Mouse (Mus musculus) hindbrain, embryonic 15.5 days (tissue): ENCODE measurements around the gene Abca14. TPM values are rescaled to one million over a fixed set of nuclear protein-coding genes. Genes with fewer than 3 reads are reported as not detected.

Source experiments
- ATAC-seq: fragments of 200-750 bp; cut with Nextera tagmentation; 2 replicates; pipeline ENCODE4 v1.8.0; 2017; ENCODE audit warnings: low read depth, moderate number of reproducible peaks, moderate TSS enrichment; ENCODE audit not compliant: low FRiP score
- H3K27ac ChIP-seq: fragments of 300-500 bp; sonication (generic); replicated peaks from 2 replicates; pipeline ENCODE4 v1.5.1; 2015; ENCODE audit warnings: mild to moderate bottlenecking, inconsistent platforms
- H3K27me3 ChIP-seq: fragments of 300-500 bp; sonication (generic); 2 replicates; pipeline ENCODE4 v1.6.1; 2015; ENCODE audit warnings: control low read depth, inconsistent platforms
- H3K36me3 ChIP-seq: fragments of 300-500 bp; sonication (generic); 2 replicates; pipeline ENCODE4 v1.6.1; 2015; ENCODE audit warnings: control low read depth, inconsistent platforms
- H3K4me1 ChIP-seq: fragments of 300-500 bp; sonication (generic); replicated peaks from 2 replicates; pipeline ENCODE4 v1.6.1; 2015; ENCODE audit warnings: control low read depth, inconsistent platforms
- H3K4me2 ChIP-seq: fragments of 300-500 bp; sonication (generic); 2 replicates; pipeline ENCODE4 v1.6.1; 2015; ENCODE audit warnings: moderate library complexity, mild to moderate bottlenecking, inconsistent platforms
- H3K4me3 ChIP-seq: fragments of 300-500 bp; sonication (generic); 2 replicates; pipeline ENCODE4 v1.5.1; 2015; ENCODE audit warnings: mild to moderate bottlenecking, inconsistent platforms
- H3K9ac ChIP-seq: fragments of 300-500 bp; sonication (generic); 2 replicates; pipeline ENCODE4 v1.6.1; 2015; ENCODE audit warnings: inconsistent platforms
- H3K9me3 ChIP-seq: fragments of 300-500 bp; sonication (generic); 2 replicates; pipeline ENCODE4 v1.6.1; 2016; ENCODE audit warnings: control low read depth, inconsistent platforms
- WGBS: fragments of 180-500 bp; shearing (Covaris S2); methylation state at CpG from one replicate; pipeline ENCODE4 v1.1.7; 2015; 5-methylcytosine and 5-hydroxymethylcytosine counted together
- polyA plus RNA-seq: library from polyadenylated mRNA; unstranded; fragments of >200 nt; fragmentation: Nextera tagmentation; extraction: Ambion mirVana; gene quantifications from 2 replicates; pipeline ENCODE4 v1.2.1, GENCODE M21; 2015

Abca14 gene
- polyA plus RNA-seq = not detected in 2 replicates

DNA sequence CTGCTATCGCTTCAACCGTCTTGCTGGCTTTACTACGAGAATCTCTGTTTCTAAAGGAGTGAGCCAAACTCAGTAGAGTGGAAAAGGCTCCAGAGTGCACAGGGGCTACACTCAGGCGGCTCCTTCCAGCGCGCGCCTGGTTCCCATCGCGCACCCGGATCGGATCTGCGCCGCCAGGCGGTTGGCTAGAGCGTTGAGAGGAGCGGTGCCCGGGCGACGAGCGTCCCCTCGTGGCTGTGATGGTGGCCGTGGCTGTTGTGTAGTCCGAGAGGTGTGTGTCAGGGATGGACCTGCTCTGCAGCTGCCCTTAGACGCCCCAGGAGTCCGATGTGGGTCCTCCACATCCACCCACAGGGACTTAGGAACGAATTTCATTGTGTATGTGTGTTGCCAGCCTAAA lies at the start of gene Abca14:
Gene Abca14 (plus strand): TSS at position 173 of the 400 bp plus-strand sequence.
- Histone ChIP-seq H3K9ac (no peak within 1 kb of the TSS), H3K27me3 (peaks cover 22% of the 10 kb centered on the region), H3K4me3 (no peak within 1 kb of the TSS), H3K4me2 (peak within 1 kb of the TSS; percentile 37), H3K36me3 (no peaks in the 10 kb centered on the region), H3K4me1 (peaks cover 11% of the 10 kb centered on the region), H3K9me3 (no peaks in the 10 kb centered on the region), H3K27ac (no peak within 1 kb of the TSS)
- peak; percentile 82 for ATAC-seq
- WGBS = 4% methylated on average over 26 of the region's 26 CpGs

DNA sequence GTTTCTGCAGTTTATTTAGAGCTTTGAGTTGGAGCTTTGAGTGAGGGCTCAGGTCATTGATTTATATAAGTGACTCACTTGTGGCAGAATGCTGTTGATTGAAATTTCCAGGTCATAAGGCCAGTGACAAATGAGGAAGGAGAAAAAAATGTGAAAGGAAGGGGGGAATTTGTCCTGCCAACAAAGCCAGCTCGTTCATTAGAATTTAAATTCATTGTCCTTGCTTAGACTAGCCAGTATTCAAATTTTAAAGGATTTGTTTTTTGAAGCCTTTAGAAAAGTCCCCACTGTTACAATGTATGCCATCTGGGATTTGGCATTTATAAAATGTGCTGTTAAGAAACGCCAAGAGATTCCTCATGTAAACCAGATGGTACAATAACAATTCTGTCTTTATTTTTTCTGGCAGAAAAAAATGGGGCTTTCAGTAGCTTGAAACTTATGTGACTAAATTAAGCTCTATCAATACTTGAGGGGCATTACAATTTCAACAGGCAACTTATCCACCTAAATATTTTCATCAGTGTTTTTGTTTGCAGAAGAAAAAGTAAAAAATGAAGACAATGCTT lies 46.8 kb upstream of the Abca14 start:
- no peak for ATAC-seq
- 12% methylated on average over 2 of the region's 2 CpGs for WGBS
- H3K4me1 ChIP-seq = 0 out of 2 replicates have a peak, but pooled peaks cover 5% of the 10 kb centered on the region
- no peak overlapping the region for H3K4me2 ChIP-seq
- H3K9me3 ChIP-seq = no peaks in the 10 kb centered on the region
- no peak overlapping the region for H3K4me3 ChIP-seq
- no peaks in the 10 kb centered on the region for H3K36me3 ChIP-seq
- no peaks in the 10 kb centered on the region for H3K27me3 ChIP-seq
- H3K27ac ChIP-seq = no peak overlapping the region
- H3K9ac ChIP-seq = no peak overlapping the region

DNA sequence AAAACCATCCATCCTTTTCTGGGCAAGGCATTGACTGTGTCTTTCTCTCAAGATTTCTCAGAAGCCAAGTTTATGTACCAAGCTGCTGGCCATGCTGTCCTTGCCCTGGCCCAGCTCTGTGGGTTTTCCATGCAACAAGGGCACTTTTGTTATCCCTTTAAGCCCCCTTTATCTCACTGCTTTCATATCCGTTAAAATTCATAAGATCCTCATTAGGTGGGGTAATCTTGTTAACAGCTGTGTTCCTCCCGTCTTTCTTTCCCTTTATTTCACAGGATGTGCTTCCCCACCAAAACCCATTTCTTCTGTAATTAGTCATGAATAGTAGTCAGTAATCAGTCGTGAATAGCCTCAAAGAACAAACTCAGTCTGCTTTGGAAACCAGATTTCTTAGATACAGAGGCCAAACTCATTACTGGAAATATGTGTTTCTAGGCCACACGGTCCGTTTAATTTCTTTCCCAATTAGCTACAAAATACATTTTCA lies 46.1 kb upstream of the Abca14 start:
- Histone ChIP-seq H3K27me3 (no peaks in the 10 kb centered on the region), H3K27ac (no peak overlapping the region), H3K4me1 (0 out of 2 replicates have a peak, but pooled peaks cover 5% of the 10 kb centered on the region), H3K4me2 (no peak overlapping the region), H3K9me3 (no peaks in the 10 kb centered on the region), H3K4me3 (no peak overlapping the region), H3K36me3 (no peaks in the 10 kb centered on the region), H3K9ac (no peak overlapping the region)
- WGBS = 29% methylated on average over 5 of the region's 5 CpGs
- ATAC-seq = no peak

DNA sequence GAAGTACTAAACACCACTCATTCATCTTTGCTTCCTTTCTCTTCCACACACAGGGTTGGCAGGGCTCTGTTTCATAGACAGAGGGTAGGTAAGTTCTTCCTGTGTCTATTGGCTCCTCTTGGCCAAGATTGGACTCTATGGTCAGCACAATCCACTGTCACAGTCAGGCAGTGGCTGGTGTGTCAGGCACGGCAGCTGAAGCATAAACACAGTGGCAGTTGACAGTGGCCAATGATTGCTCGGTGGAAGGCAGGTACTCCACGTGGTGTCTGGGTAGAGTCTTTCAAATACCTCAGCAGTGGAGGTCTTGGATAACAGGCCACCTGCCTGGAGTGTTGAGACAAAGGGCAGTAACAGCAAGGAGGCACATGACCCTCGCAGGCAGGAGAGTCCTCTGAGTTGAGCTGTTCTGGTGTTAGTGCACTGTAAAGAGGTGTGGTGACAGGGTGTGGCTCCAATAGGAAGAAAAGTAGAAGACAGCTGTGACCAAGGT lies 45.6 kb upstream of the Abca14 start:
- ATAC-seq = peak; percentile 48; the same call in 1 of the 2 replicates
- 31% methylated on average over 4 of the region's 4 CpGs for WGBS
- no peak overlapping the region for H3K4me2 ChIP-seq
- no peak overlapping the region for H3K9ac ChIP-seq
- no peak overlapping the region for H3K27ac ChIP-seq
- no peak overlapping the region for H3K4me3 ChIP-seq
- H3K36me3 ChIP-seq = no peaks in the 10 kb centered on the region
- no peaks in the 10 kb centered on the region for H3K9me3 ChIP-seq
- H3K27me3 ChIP-seq = no peaks in the 10 kb centered on the region
- 0 out of 2 replicates have a peak, but pooled peaks cover 5% of the 10 kb centered on the region for H3K4me1 ChIP-seq

DNA sequence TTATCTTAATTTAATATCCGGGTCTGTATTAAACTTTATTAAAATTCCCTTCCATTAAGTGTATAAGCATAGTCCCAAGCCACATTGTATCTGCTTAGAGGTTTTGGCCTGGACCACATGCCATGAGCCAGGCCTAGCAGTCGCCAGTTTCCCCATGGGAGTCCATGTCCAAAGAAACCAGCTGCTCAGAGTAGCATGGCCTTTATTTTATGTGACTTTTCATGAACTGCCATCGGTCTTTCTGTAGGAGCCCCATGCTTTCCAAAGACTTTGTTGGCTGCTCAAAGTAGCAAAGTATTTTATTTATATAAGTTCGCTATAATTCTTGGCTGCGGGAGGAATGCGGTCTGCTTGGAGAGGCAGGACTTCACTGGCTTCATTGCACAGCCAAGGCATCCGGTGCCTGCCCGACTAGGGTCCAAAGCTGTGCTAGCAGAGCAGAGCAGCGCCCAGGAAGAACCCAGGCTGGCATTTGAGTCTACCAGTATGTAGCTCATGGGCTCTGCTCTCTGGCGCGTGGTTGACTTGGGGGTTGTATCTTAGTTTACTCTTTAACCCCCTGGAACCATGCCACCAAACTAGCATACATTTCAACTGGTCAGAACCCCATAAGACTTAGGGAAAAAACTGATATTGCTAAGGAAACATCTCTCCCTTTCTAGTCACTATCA lies 40.0 kb upstream of the Abca14 start:
- Histone ChIP-seq H3K4me1 (no peaks in the 10 kb centered on the region), H3K27me3 (no peaks in the 10 kb centered on the region), H3K4me2 (no peak overlapping the region), H3K9me3 (no peaks in the 10 kb centered on the region), H3K4me3 (no peak overlapping the region), H3K27ac (no peak overlapping the region), H3K9ac (no peak overlapping the region), H3K36me3 (no peaks in the 10 kb centered on the region)
- 89% methylated on average over 11 of the region's 11 CpGs for WGBS
- ATAC-seq = no peak

DNA sequence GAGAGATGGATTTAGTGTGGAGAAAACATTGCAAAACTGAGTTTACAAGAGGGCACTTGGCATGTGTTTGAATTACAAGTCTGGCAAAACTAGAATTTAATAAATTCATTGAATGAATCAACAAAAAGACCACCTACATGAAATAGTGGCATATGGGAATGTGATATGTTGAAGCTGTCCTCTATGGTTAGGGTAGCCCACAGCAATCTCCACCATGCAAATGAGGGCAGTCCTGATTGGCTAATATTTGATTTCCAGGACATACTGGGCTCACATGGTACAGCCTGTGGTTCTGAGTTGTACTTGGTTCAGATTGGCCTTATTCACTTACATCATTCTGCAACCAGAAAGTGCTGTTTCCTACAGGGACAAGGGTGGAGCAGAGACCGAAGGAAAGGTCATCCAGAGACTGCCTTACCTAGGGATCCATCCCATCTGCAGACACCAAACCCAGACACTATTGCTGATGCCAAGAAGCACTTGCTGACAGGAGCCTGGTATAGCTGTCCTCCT lies 31.5 kb upstream of the Abca14 start:
- no peak for ATAC-seq
- Histone ChIP-seq H3K4me3 (no peak overlapping the region), H3K27ac (no peak overlapping the region), H3K9ac (no peak overlapping the region), H3K36me3 (no peaks in the 10 kb centered on the region), H3K4me2 (no peak overlapping the region), H3K4me1 (no peaks in the 10 kb centered on the region), H3K27me3 (no peaks in the 10 kb centered on the region), H3K9me3 (no peaks in the 10 kb centered on the region)
- 97% methylated on average over 1 of the region's 1 CpGs for WGBS

DNA sequence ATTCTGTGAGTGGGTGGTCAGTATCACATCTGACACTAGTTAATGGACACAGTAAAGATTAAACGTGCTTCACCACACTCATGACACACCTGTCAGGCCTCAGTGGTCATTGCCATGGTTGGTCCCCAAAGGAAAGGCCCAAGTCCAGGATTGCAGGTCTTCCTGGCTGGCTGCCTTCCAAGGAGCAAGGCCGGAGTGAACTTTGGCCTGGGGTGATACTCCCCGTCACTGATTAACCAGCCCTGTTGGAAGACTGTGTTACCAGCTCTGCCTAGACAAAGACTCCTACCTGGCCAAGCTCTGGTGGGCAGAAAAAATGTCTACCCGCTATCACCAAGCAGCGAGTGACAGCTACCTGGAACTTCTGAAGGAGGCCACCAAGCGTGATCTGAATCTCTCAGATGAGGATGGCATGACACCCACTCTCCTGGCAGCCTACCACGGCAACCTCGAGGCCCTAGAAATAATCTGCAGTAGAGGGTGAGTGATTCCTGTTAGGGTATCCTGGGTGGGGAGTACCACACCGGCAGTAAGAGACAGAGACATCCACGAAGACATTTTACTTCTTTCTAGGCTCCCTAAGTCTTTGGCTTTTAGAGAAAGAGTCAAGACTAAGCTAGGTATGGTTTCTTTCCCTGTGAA lies 30.0 kb upstream of the Abca14 start, which contains the start of gene Anks4b:
Gene Anks4b (plus strand): TSS at position 256 of the 642 bp plus-strand sequence.
- Histone ChIP-seq H3K4me1 (no peaks in the 10 kb centered on the region), H3K27me3 (no peaks in the 10 kb centered on the region), H3K36me3 (no peaks in the 10 kb centered on the region), H3K27ac (no peak within 1 kb of the TSS), H3K4me3 (no peak within 1 kb of the TSS), H3K9me3 (no peaks in the 10 kb centered on the region), H3K4me2 (no peak within 1 kb of the TSS), H3K9ac (no peak within 1 kb of the TSS)
- WGBS = 86% methylated on average over 10 of the region's 10 CpGs
- ATAC-seq = no peak

DNA sequence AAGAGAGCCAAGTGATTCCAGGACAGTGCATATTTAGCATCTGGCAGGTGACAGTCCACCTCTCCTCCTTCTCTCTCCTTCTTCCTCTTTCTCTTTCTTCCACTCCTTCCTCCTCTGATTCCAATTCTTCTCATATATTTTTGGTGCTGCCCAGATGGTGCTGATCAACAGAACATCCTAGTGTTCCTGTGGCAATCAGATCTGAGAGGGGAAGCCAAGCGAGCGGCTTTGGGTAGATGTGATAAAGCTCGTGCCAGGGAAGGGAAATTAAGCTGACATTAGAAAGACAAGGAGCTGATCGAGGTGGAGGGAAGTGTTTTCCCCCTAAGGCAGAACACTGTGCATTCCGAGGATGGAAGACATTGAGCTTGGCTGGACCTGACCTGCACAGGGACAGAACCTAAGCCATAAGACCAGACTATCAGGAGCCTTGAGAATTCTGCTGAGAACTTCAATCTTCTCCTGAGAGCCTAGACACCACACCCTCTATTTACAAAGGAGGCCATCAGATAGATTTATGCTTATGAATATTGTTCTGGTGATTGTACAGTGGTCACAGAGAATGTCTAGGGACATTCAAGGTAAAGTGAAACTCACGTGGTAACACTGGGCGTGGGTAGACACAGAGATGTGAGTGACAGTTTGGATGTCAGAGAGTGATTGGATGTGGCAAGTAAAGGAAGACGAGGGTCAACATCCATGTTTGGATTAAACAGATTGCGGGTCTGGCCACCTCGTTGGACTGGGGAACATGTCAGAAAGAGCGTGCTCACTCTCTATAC lies 28.8 kb upstream of the Abca14 start:
- Histone ChIP-seq H3K27ac (no peak overlapping the region), H3K36me3 (no peaks in the 10 kb centered on the region), H3K4me1 (no peaks in the 10 kb centered on the region), H3K27me3 (no peaks in the 10 kb centered on the region), H3K4me2 (no peak overlapping the region), H3K4me3 (no peak overlapping the region), H3K9ac (no peak overlapping the region), H3K9me3 (no peaks in the 10 kb centered on the region)
- no peak for ATAC-seq
- WGBS = 89% methylated on average over 11 of the region's 11 CpGs

DNA sequence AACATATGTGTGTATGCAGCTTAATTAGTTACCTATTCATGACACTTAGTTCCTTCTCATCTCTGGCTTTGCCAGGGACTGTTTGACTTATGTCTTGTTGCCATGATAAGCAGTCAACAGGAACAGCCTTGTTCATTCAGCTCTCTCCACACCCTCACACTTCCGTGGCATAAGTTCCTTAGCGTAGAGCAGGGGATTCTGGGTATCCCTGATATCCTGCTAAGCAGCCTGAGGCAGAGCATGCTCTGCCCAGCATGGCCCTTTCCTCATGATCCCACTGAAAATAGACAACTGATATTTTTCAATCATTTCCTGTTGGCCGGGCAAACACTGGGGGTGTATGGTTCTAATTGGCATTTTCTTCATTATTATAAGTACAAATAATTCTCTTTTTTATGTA lies 26.1 kb upstream of the Abca14 start:
- Histone ChIP-seq H3K27me3 (no peaks in the 10 kb centered on the region), H3K9me3 (no peaks in the 10 kb centered on the region), H3K4me2 (no peak overlapping the region), H3K27ac (no peak overlapping the region), H3K36me3 (no peaks in the 10 kb centered on the region), H3K4me3 (no peak overlapping the region), H3K9ac (no peak overlapping the region), H3K4me1 (no peaks in the 10 kb centered on the region)
- no peak for ATAC-seq
- WGBS = 72% methylated on average over 3 of the region's 3 CpGs

DNA sequence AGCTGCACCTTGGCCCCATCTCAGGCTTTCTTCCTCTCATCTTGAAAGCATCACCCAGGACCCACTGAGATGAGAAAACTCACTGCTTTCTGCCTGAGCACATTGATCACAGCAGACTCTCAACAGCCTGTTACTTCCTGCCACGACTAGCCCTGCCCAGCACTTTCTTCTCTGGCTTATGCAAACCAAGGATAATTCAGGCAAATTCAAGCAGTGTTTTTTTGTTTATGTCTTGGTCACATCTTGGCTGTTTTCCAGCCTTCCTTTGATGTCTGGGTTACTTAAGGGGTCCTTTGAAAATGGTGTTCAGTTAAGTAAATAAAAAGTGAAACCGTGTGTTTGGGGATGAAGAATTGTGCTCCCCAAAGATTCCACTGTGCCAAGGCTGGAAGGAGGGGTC lies 24.8 kb upstream of the Abca14 start:
- Histone ChIP-seq H3K4me1 (no peaks in the 10 kb centered on the region), H3K9me3 (no peaks in the 10 kb centered on the region), H3K27me3 (no peaks in the 10 kb centered on the region), H3K9ac (no peak overlapping the region), H3K36me3 (no peaks in the 10 kb centered on the region), H3K27ac (no peak overlapping the region), H3K4me3 (no peak overlapping the region), H3K4me2 (no peak overlapping the region)
- WGBS = 39% methylated on average over 2 of the region's 2 CpGs
- ATAC-seq = no peak

DNA sequence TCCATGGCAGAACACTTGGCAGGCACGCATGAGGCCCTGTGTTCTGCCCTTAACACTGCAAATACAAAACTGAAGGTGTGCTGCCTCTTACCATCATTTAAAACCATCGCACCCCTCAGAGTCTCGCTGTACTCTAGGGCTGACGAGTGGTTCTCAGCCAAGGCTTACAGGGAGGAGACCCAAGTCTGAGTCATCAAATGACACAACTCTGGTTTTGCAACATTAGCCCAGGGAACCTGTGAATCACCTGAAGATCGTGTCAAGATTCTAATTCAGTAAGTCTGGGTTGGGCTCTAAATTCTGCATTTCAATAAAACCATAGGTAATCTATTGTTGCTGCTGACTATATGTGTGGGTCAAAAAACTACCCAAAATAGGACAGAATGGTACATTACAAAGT lies 23.2 kb upstream of the Abca14 start:
- H3K4me2 ChIP-seq = no peak overlapping the region
- WGBS = 94% methylated on average over 5 of the region's 5 CpGs
- no peaks in the 10 kb centered on the region for H3K27me3 ChIP-seq
- H3K4me3 ChIP-seq = no peak overlapping the region
- H3K27ac ChIP-seq = no peak overlapping the region
- no peaks in the 10 kb centered on the region for H3K4me1 ChIP-seq
- H3K9me3 ChIP-seq = no peaks in the 10 kb centered on the region
- H3K36me3 ChIP-seq = no peaks in the 10 kb centered on the region
- ATAC-seq = no peak
- no peak overlapping the region for H3K9ac ChIP-seq
